Mouse (Mus musculus) intestine, postnatal 0 days (tissue): ENCODE measurements around the gene Sectm1a. TPM values are rescaled to one million over a fixed set of nuclear protein-coding genes. Genes with fewer than 3 reads are reported as not detected.

Source experiments
- ATAC-seq: fragments of 200-750 bp; cut with Nextera tagmentation; 2 replicates; pipeline ENCODE4 v1.8.0; 2017; ENCODE audit warnings: mild to moderate bottlenecking, moderate TSS enrichment, moderate library complexity
- H3K27ac ChIP-seq: fragments of 300-500 bp; sonication (generic); 2 replicates; pipeline ENCODE4 v1.5.1; 2014; ENCODE audit warnings: mild to moderate bottlenecking, low read depth, low read length, moderate library complexity
- H3K27me3 ChIP-seq: fragments of 300-500 bp; sonication (generic); replicated peaks from 2 replicates; pipeline ENCODE4 v1.6.1; 2014; ENCODE audit warnings: low read length, mixed read lengths; ENCODE audit not compliant: control insufficient read depth, insufficient read depth
- H3K36me3 ChIP-seq: fragments of 300-500 bp; sonication (generic); 2 replicates; pipeline ENCODE4 v1.6.1; 2014; ENCODE audit warnings: mild to moderate bottlenecking, moderate library complexity; ENCODE audit not compliant: control insufficient read depth, insufficient read depth
- H3K4me1 ChIP-seq: fragments of 300-500 bp; sonication (generic); replicated peaks from 2 replicates; pipeline ENCODE4 v1.6.1; 2014; ENCODE audit warnings: antibody characterized with exemption, low read length, mixed read lengths; ENCODE audit not compliant: control insufficient read depth, insufficient read depth
- H3K4me2 ChIP-seq: fragments of 300-500 bp; sonication (generic); replicated peaks from 2 replicates; pipeline ENCODE4 v1.6.1; 2014; ENCODE audit warnings: low read depth, mild to moderate bottlenecking, moderate library complexity
- H3K4me3 ChIP-seq: fragments of 300-500 bp; sonication (generic); 2 replicates; pipeline ENCODE4 v1.5.1; 2014; ENCODE audit warnings: low read depth, low read length
- H3K9ac ChIP-seq: fragments of 300-500 bp; sonication (generic); 2 replicates; pipeline ENCODE4 v1.6.1; 2014; ENCODE audit warnings: mild to moderate bottlenecking, low read depth, low read length
- H3K9me3 ChIP-seq: fragments of 300-500 bp; sonication (generic); 2 replicates; pipeline ENCODE4 v1.6.1; 2016; ENCODE audit warnings: mixed run types; ENCODE audit not compliant: control insufficient read depth
- CTCF ChIP-seq: sonication (generic); IDR thresholded peaks from 2 replicates; pipeline ENCODE4 v1.5.1; 2016; ENCODE audit warnings: low read depth, mild to moderate bottlenecking, control low read depth, antibody characterized with exemption, moderate library complexity
- WGBS: fragments of 180-500 bp; shearing (Covaris S2); extraction: QIAGEN DNeasy Blood & Tissue Kit; methylation state at CpG from one replicate; pipeline ENCODE4 v1.1.7; 2014; 5-methylcytosine and 5-hydroxymethylcytosine counted together
- polyA plus RNA-seq: library from polyadenylated mRNA; unstranded; fragments of >200 nt; fragmentation: Nextera tagmentation; extraction: Ambion mirVana; gene quantifications from 2 replicates; pipeline ENCODE4 v1.2.1, GENCODE M21; 2015

The Sectm1a gene
- polyA plus RNA-seq, 1 experiment from 2014 or later, result 10.0 TPM

DNA sequence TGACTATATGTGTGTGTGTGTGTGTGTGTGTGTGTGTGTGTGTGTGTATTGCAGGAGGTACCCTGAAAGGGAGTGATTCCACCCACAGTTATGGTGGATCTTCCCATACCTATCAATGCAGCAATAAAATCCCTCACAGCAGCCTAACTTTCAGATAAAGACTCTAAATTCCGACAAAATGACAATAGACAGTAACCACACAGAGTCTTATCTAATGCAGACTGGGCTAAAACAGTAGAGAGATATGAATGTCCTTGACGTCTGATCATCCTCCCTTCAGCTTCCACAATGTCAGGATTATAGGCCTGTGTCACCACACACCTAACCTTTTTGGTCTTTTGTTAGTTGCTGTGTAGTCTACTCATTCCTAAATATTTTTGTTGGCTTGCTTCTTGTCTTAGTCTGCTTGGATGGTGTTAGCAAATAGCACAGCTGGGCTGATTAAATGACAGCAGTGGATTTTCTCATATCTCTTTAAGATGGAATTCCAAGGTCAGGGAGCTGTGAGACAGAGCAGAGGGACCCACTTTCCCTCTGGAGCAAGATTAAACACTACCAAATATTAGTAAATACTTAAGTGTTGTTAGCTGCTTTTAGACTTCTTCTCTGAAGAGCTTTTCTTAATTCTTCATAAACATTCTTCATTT is 41.1 kb upstream of the Sectm1a start:
- no peak for ATAC-seq
- Histone ChIP-seq H3K27me3 (no peaks in the 10 kb centered on the region), H3K36me3 (no peaks in the 10 kb centered on the region), H3K4me1 (no peaks in the 10 kb centered on the region), H3K4me3 (no peak overlapping the region), H3K9ac (no peak overlapping the region), H3K4me2 (no peak overlapping the region), H3K9me3 (no peaks in the 10 kb centered on the region), H3K27ac (no peak overlapping the region)
- WGBS, result 16% methylated on average over 2 of the region's 2 CpGs
- TF ChIP-seq CTCF, result no peak

GRCm38 (mm10) chr11:121121151-121121550 is 40.1 kb upstream of the Sectm1a start:
- WGBS, result 55% methylated on average over 3 of the region's 3 CpGs
- H3K9ac ChIP-seq, result no peak overlapping the region
- no peaks in the 10 kb centered on the region for H3K4me1 ChIP-seq
- no peak overlapping the region for H3K27ac ChIP-seq
- ATAC-seq, result no peak
- H3K36me3 ChIP-seq, result no peaks in the 10 kb centered on the region
- no peaks in the 10 kb centered on the region for H3K27me3 ChIP-seq
- H3K4me2 ChIP-seq, result no peak overlapping the region
- H3K9me3 ChIP-seq, result no peaks in the 10 kb centered on the region
- TF ChIP-seq CTCF, result no peak
- no peak overlapping the region for H3K4me3 ChIP-seq

DNA sequence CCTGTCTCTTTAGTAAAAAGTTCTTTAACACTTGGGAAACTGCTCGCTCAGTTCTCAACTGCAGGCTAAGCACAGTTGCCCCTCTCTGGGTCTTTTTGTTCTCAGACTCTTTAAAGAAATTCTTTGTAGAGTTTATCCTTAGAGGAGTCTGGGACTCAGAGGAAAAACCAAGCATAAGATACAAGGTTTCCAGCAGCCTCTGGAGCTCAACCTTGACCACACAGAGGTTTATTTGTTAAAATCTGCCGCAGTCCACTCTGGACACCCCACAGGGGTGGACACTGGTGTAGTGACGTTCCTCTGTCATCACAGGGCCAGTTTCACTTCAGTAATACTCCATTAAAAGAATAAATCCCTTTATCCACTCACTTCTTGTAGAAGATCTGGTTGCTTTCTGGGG is 37.6 kb upstream of the Sectm1a start, which contains the start of gene Tex19.2:
Gene Tex19.2, minus strand, starts transcription at position 101 of the 400 bp plus-strand sequence.
- 90% methylated on average over 3 of the region's 3 CpGs for WGBS
- no peak for TF ChIP-seq CTCF

DNA sequence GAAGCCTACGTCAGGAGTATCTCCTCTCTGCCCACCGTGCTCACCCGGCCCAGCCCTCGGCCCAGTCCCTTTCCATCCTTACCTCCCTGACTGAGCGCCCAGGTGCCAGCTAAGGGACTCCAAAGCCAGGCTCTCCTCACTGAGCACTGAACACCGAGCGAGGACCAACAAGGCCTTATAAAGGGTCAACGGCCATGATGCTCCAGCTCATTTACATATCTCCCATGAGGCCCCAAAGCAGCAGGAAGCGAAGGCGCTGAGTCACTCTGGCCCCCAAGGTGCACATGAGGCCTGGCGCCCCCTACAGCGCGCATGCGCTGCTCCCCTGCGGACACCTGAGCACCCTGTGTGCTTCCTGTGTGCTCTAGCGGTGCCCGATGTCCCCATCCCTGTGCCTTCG is 37.1 kb upstream of the Sectm1a start:
- Histone ChIP-seq H3K36me3 (no peaks in the 10 kb centered on the region), H3K4me1 (no peaks in the 10 kb centered on the region), H3K4me2 (no peak overlapping the region), H3K9me3 (no peaks in the 10 kb centered on the region), H3K9ac (no peak overlapping the region), H3K4me3 (no peak overlapping the region), H3K27me3 (no peaks in the 10 kb centered on the region), H3K27ac (no peak overlapping the region)
- WGBS, result 89% methylated on average over 18 of the region's 18 CpGs
- ATAC-seq, result no peak
- TF ChIP-seq CTCF, result peak; percentile 22; the same call in 1 of the 2 replicates

More for the DNA sequence above, 37.6 kb upstream of the Sectm1a start, which contains the start of gene Tex19.2:
- H3K36me3 ChIP-seq, result no peaks in the 10 kb centered on the region
- H3K4me1 ChIP-seq, result no peaks in the 10 kb centered on the region
- ATAC-seq, result no peak
- no peak within 1 kb of the TSS for H3K4me2 ChIP-seq
- H3K27ac ChIP-seq, result no peak within 1 kb of the TSS
- no peak within 1 kb of the TSS for H3K4me3 ChIP-seq
- H3K9me3 ChIP-seq, result no peaks in the 10 kb centered on the region
- H3K27me3 ChIP-seq, result no peaks in the 10 kb centered on the region
- no peak within 1 kb of the TSS for H3K9ac ChIP-seq

- 83% methylated on average over 5 of the region's 5 CpGs for WGBS
- TF ChIP-seq CTCF, result no peak
- Histone ChIP-seq H3K27me3 (0 out of 2 replicates have a peak, but pooled peaks cover 3% of the 10 kb centered on the region), H3K27ac (no peak overlapping the region), H3K4me2 (no peak overlapping the region), H3K4me1 (0 out of 2 replicates have a peak, but pooled peaks cover 2% of the 10 kb centered on the region), H3K4me3 (no peak overlapping the region), H3K36me3 (no peaks in the 10 kb centered on the region), H3K9ac (no peak overlapping the region), H3K9me3 (no peaks in the 10 kb centered on the region)
- ATAC-seq, result no peak
Observed at GRCm38 (mm10) chr11:121112091-121112775, 31.2 kb upstream of the Sectm1a start.

DNA sequence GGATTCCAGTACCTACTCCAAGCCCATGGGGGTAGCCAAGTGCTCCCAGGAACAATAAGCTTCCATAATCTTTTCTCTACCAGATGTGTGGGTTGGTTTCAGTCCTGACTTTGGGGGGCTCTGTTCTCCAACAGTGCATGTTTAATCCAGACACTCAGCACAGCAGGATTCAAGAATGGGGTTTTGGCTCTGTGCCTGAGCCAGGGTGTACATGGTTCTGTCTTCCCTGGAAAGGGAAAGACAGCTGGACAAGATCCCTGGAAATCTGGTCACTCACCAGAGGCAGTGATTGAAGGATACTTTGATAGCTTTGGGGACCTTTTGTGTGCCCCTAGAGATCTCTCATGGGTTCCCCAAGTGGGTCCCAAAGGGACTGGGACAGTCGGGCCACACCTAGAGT is 30.6 kb upstream of the Sectm1a start:
- 0 out of 2 replicates have a peak, but pooled peaks cover 2% of the 10 kb centered on the region for H3K4me1 ChIP-seq
- no peaks in the 10 kb centered on the region for H3K36me3 ChIP-seq
- H3K4me2 ChIP-seq, result no peak overlapping the region
- H3K27me3 ChIP-seq, result 0 out of 2 replicates have a peak, but pooled peaks cover 3% of the 10 kb centered on the region
- H3K9me3 ChIP-seq, result no peaks in the 10 kb centered on the region
- WGBS, result 67% methylated on average over 1 of the region's 1 CpGs
- no peak overlapping the region for H3K27ac ChIP-seq
- no peak for ATAC-seq
- TF ChIP-seq CTCF, result no peak
- no peak overlapping the region for H3K9ac ChIP-seq
- no peak overlapping the region for H3K4me3 ChIP-seq
